Mouse (Mus musculus) CD8-positive naive resting alpha-beta T cell, adult 2 months (primary cell): Measurements from ENCODE around the gene Tbc1d19.

Source experiments
- DNase-seq, 2 experiments: peaks; one replicate each; pipeline ENCODE4 v3.0.0; 2022; ENCODE audit warnings: low read depth in 2 of 2, low spot score in 2 of 2

The Tbc1d19 gene

GRCm38 (mm10) chr5:53948606-53949266, 139.3 kb downstream of the Tbc1d19 start:
- DNase-seq, result no peak

GRCm38 (mm10) chr5:53950189-53950588, 140.8 kb downstream of the Tbc1d19 start:
- DNase-seq, result no peak

GRCm38 (mm10) chr5:53953216-53953615, 143.8 kb downstream of the Tbc1d19 start:
- no peak for DNase-seq
